Mouse (Mus musculus) liver, embryonic 15.5 days (tissue): Measurements from ENCODE around the gene Ucn2. TPM values are rescaled to one million over a fixed set of nuclear protein-coding genes. Genes with fewer than 3 reads are reported as not detected.
A peak's percentile ranks its signal among the peaks of the same experiment; 100 is the strongest.

Experiments used
- ATAC-seq: fragments of 200-750 bp; cut with Nextera tagmentation; 2 replicates; pipeline ENCODE4 v1.8.0; 2017; ENCODE audit warnings: moderate number of reproducible peaks, mild to moderate bottlenecking, moderate library complexity; ENCODE audit not compliant: insufficient read depth
- H3K27ac ChIP-seq: fragments of 300-500 bp; sonication (generic); replicated peaks from 2 replicates; pipeline ENCODE4 v1.5.1; 2015; ENCODE audit warnings: mild to moderate bottlenecking, inconsistent platforms
- H3K27me3 ChIP-seq: fragments of 300-500 bp; sonication (generic); 2 replicates; pipeline ENCODE4 v1.6.1; 2015; ENCODE audit warnings: mild to moderate bottlenecking, inconsistent platforms
- H3K36me3 ChIP-seq: fragments of 300-500 bp; sonication (generic); replicated peaks from 2 replicates; pipeline ENCODE4 v1.6.1; 2015; ENCODE audit warnings: moderate library complexity, mild to moderate bottlenecking, inconsistent platforms
- H3K4me1 ChIP-seq: fragments of 300-500 bp; sonication (generic); replicated peaks from 2 replicates; pipeline ENCODE4 v1.6.1; 2015; ENCODE audit warnings: inconsistent platforms
- H3K4me2 ChIP-seq: fragments of 300-500 bp; sonication (generic); 2 replicates; pipeline ENCODE4 v1.6.1; 2015; ENCODE audit warnings: moderate library complexity, mild to moderate bottlenecking, inconsistent platforms
- H3K4me3 ChIP-seq: fragments of 300-500 bp; sonication (generic); replicated peaks from 2 replicates; pipeline ENCODE4 v1.5.1; 2015; ENCODE audit warnings: mild to moderate bottlenecking, inconsistent platforms
- H3K9ac ChIP-seq: fragments of 300-500 bp; sonication (generic); 2 replicates; pipeline ENCODE4 v1.6.1; 2015; ENCODE audit warnings: moderate library complexity, mild to moderate bottlenecking, inconsistent platforms
- H3K9me3 ChIP-seq: fragments of 300-500 bp; sonication (generic); replicated peaks from 2 replicates; pipeline ENCODE4 v1.6.1; 2016; ENCODE audit warnings: inconsistent platforms
- WGBS: fragments of 180-500 bp; shearing (Covaris S2); methylation state at CpG from one replicate; pipeline ENCODE4 v1.1.7; 2015; ENCODE audit warnings: mixed read lengths; ENCODE audit not compliant: insufficient replicate concordance; 5-methylcytosine and 5-hydroxymethylcytosine counted together
- polyA plus RNA-seq: library from polyadenylated mRNA; unstranded; fragments of >200 nt; fragmentation: Nextera tagmentation; extraction: Ambion mirVana; gene quantifications from 2 replicates; pipeline ENCODE4 v1.2.1, GENCODE M21; 2015

Ucn2 gene
- polyA plus RNA-seq, 1 experiment from 2014 or later = 0.07 TPM

DNA sequence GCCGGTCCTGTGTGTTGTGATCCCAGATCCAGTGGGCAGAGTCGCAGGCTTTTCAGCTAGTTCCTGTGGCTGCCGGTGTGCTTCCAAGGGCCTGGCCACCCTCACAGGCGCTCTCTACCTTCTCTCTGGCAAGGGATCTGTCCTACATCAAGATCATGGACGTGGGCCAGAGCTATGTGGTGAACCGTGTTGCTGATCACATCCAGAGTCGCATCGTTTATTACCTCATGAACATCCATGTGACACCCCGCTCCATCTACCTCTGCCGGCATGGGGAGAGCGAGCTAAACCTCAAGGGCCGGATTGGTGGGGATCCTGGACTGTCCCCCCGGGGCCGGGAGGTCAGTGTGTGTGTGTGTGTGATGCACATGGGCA is 24.5 kb downstream of the Ucn2 start:
- no peak for ATAC-seq
- 72% methylated on average over 14 of the region's 14 CpGs for WGBS

DNA sequence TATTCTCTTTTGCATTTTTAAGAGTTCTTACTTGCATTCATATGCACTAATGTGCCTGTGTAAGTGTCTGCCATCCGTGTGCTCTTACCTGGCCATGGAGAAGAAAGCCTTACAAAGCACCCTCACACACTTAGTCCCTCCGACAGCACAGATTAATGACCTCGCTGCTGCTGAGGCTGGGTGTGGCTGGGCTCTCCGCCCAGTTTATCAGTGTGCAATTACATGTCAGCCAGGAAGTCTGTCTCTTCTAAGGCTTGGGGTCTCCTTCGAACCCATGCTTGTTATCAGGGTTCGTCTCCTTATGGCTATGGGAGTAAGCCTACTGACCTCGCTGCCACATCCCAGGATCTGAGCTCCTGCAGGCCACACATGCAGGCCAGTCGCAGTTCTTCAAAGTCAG is 29.6 kb downstream of the Ucn2 start:
- H3K9ac ChIP-seq = no peak overlapping the region
- H3K4me3 ChIP-seq = no peak overlapping the region
- no peak overlapping the region; the same call in 1 of the 2 replicates for H3K27ac ChIP-seq
- 22% methylated on average over 8 of the region's 8 CpGs for WGBS
- H3K4me2 ChIP-seq = peak overlapping the region; percentile 38
- peaks cover 33% of the 10 kb centered on the region for H3K4me1 ChIP-seq
- ATAC-seq = peak; percentile 33; the same call in 1 of the 2 replicates
- H3K9me3 ChIP-seq = no peaks in the 10 kb centered on the region
- no peaks in the 10 kb centered on the region for H3K36me3 ChIP-seq
- H3K27me3 ChIP-seq = no peaks in the 10 kb centered on the region

More for the DNA sequence above, 24.5 kb downstream of the Ucn2 start:
- no peak overlapping the region for H3K4me2 ChIP-seq
- H3K9me3 ChIP-seq = no peaks in the 10 kb centered on the region
- H3K27me3 ChIP-seq = no peaks in the 10 kb centered on the region
- H3K27ac ChIP-seq = no peak overlapping the region
- H3K9ac ChIP-seq = no peak overlapping the region
- peaks cover 15% of the 10 kb centered on the region for H3K4me1 ChIP-seq
- H3K4me3 ChIP-seq = no peak overlapping the region
- no peaks in the 10 kb centered on the region for H3K36me3 ChIP-seq

DNA sequence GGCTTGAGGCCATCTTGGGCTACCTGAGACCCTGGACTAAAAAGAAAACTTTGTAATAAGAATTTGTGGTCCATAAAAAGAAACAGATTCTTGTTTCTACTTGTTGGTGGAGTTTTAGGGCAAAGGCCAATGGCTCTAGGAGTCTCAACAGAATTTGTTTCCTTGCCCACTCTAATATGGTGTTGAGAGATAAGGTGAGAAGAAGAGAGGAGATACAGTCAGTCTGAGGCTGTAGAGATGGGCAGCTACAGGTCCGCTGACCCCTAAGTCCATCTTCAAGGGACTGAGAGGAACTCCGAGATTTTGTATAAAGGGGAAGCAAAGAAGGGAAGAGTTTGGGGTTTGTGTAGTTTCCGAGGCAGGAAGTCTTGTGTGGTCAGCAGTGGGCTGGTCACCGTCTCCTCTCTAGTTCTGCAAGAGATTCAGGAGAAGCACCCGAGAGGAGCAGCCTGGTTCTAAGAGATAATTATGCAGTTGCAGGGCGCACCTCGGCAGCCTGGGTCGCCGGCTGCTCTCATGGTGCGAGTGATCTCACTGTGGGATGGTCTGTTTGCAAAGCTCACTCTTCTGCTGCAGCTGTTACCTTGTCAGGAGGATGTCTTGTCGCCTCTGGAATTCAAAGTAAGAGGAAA is 31.3 kb downstream of the Ucn2 start:
- Histone ChIP-seq H3K9ac (no peak overlapping the region), H3K27me3 (no peaks in the 10 kb centered on the region), H3K4me1 (peaks cover 33% of the 10 kb centered on the region), H3K9me3 (no peaks in the 10 kb centered on the region), H3K27ac (peak overlapping the region; percentile 63), H3K36me3 (no peaks in the 10 kb centered on the region), H3K4me2 (peak overlapping the region; percentile 51), H3K4me3 (peak overlapping the region; percentile 16)
- peak; percentile 90 for ATAC-seq
- 6% methylated on average over 11 of the region's 11 CpGs for WGBS

DNA sequence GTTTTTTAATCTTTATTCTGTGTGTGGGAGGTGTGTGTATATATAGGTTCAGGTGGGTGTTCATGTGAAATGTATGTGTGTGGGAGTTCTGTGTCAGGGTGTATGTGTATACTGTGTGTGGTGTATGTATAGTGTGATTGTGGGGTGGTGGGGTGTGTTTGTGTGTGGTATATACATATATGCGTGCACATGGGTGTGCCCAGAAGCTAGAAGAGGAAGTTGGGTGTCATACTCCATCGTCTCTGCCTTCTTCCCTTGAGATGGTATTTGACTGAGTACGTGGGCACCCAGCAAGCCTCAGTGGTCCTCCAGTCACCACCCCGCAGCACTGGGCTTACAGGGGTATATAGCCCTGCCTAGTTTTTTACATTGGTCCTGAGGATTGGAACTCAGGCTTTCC is 35.6 kb downstream of the Ucn2 start:
- no peak for ATAC-seq
- H3K4me3 ChIP-seq = no peak overlapping the region
- no peaks in the 10 kb centered on the region for H3K9me3 ChIP-seq
- 36% methylated on average over 4 of the region's 4 CpGs for WGBS
- H3K4me1 ChIP-seq = peaks cover 17% of the 10 kb centered on the region
- no peak overlapping the region for H3K27ac ChIP-seq
- no peaks in the 10 kb centered on the region for H3K27me3 ChIP-seq
- no peak overlapping the region for H3K9ac ChIP-seq
- no peak overlapping the region for H3K4me2 ChIP-seq
- H3K36me3 ChIP-seq = no peaks in the 10 kb centered on the region

DNA sequence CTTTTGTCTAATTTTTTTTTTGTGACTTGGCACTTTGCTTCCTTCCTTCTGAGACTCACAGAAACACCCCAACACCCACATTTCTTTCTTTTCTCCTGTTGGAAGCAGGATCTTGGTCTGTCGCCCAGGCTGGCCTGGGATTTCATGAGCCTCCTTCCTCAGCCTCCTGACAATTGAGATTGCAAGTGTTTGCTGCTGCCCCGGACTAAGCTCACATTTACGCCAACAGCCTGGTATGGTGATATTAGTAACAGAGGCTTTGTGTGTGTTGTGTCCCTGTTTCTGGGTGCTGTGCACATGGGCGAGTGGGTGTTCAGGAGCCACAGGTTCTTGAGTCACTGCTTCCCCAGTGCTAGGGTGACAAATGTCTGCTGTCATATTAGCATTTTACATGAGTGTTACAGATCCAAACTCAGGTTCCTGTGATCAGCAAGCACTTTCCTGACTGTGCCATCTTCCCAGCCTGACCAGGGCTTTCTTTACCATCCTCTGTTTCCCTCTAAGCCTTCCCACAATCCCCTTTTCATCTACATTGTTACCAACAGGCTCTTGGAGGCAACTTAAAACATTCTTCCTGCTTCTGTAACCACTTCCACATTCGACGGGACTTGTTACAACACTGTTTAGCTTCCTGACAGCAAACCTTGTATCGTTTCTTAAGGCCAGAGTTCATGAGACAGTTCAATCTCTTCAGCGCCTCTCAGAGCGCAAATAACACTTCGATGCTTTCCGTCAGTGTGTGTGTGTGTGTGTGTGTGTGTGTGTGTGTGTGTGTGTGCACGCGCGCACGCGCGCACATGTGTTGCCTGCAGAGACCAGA is 37.3 kb downstream of the Ucn2 start:
- H3K4me3 ChIP-seq = no peak overlapping the region
- ATAC-seq = no peak
- no peaks in the 10 kb centered on the region for H3K9me3 ChIP-seq
- no peaks in the 10 kb centered on the region for H3K27me3 ChIP-seq
- no peaks in the 10 kb centered on the region for H3K36me3 ChIP-seq
- 0 out of 2 replicates have a peak overlapping the region, but pooled peaks have one; percentile 3 for H3K27ac ChIP-seq
- no peak overlapping the region for H3K9ac ChIP-seq
- 57% methylated on average over 17 of the region's 17 CpGs for WGBS
- H3K4me2 ChIP-seq = no peak overlapping the region
- H3K4me1 ChIP-seq = peaks cover under 1% of the 10 kb centered on the region; the same call in 1 of the 2 replicates

DNA sequence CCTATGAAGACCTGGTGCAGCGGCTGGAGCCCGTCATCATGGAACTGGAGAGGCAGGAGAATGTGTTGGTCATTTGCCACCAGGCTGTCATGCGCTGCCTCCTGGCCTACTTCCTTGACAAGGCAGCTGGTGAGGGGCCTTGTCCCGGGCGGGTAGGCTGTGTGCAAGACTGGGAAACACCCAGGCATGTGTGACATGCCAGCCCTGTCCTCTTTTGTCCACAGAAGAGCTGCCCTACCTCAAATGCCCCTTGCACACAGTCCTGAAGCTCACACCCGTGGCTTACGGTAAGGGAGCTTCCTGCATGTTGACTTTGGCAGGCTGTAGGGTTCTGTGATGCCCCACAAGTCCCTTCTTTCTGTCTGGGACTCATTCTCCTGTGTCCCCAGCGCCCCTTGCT is 41.7 kb downstream of the Ucn2 start:
- ATAC-seq = no peak
- no peak overlapping the region for H3K4me3 ChIP-seq
- no peak overlapping the region for H3K9ac ChIP-seq
- no peak overlapping the region for H3K4me2 ChIP-seq
- peaks cover 4% of the 10 kb centered on the region for H3K4me1 ChIP-seq
- H3K27me3 ChIP-seq = no peaks in the 10 kb centered on the region
- no peaks in the 10 kb centered on the region for H3K9me3 ChIP-seq
- no peak overlapping the region for H3K27ac ChIP-seq
- 60% methylated on average over 8 of the region's 8 CpGs for WGBS
- H3K36me3 ChIP-seq = no peaks in the 10 kb centered on the region

DNA sequence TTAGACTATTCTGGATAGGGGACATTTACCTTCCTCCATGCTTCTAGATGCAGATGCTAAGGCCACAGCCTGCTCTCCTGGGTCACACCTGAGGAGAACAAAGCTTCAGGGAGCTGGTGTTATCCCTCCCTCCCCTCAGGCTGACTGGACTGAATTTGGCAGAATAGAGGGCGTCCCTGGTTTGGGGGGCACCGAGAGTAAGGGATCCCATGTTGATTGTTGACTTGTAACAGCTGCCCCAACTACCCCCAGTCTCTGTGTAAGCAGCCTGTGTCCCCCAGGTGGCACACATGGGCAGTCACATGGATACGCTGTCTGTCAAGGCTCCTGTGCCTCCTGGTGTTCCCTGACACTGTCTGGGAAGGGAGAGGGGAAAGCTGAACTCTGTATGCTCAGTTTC is 42.6 kb downstream of the Ucn2 start:
- ATAC-seq = no peak
- Histone ChIP-seq H3K9ac (no peak overlapping the region), H3K27me3 (no peaks in the 10 kb centered on the region), H3K4me1 (peaks cover 11% of the 10 kb centered on the region), H3K4me3 (no peak overlapping the region), H3K36me3 (no peaks in the 10 kb centered on the region), H3K9me3 (no peaks in the 10 kb centered on the region), H3K27ac (no peak overlapping the region), H3K4me2 (no peak overlapping the region)
- 66% methylated on average over 3 of the region's 3 CpGs for WGBS

DNA sequence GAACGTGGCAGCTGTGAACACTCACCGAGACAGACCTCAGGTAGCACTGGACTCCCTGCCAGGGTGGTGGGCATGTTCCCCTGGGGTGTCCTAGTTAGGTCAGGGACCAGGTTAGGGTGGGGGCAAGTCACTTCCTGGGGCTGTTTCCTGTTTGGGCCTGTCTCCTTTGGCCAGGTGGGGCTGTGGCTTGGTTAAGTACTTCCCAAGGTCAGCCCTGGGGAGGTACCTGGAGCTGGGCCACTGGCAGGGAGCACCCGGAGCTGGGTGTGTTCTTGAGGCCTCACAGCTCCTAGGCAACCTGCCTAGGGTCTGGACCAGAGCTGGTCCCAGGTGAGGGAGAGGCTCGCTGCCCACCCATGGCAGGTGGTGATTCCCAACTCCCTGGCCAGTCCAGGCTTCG is 43.1 kb downstream of the Ucn2 start:
- Histone ChIP-seq H3K4me2 (no peak overlapping the region), H3K9me3 (no peaks in the 10 kb centered on the region), H3K27me3 (no peaks in the 10 kb centered on the region), H3K4me3 (no peak overlapping the region), H3K4me1 (peaks cover 11% of the 10 kb centered on the region), H3K36me3 (no peaks in the 10 kb centered on the region), H3K27ac (no peak overlapping the region), H3K9ac (no peak overlapping the region)
- 54% methylated on average over 5 of the region's 5 CpGs for WGBS
- no peak for ATAC-seq

DNA sequence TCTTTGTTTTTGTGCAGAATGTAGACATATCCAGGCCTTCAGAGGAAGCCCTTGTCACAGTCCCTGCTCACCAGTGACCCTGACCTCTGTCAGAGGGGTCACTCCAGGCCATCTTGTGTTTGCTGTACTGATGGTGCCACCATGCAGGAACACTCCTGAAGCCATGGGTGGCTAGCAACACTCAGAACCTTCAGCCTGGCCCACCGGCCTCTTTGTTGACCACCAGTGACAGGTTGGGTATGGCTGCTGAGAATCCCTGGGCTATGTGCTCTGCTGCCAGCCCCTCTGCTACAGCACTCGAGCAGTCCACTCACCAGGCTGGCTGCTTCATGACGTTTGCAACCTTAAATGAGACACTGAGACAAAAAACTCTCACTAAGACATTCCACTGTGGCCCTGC is 44.5 kb downstream of the Ucn2 start:
- no peak overlapping the region for H3K9ac ChIP-seq
- ATAC-seq = no peak
- H3K4me1 ChIP-seq = peaks cover 11% of the 10 kb centered on the region
- no peaks in the 10 kb centered on the region for H3K36me3 ChIP-seq
- no peak overlapping the region for H3K4me3 ChIP-seq
- H3K4me2 ChIP-seq = no peak overlapping the region
- H3K9me3 ChIP-seq = no peaks in the 10 kb centered on the region
- WGBS = 50% methylated on average over 3 of the region's 3 CpGs
- H3K27ac ChIP-seq = no peak overlapping the region
- no peaks in the 10 kb centered on the region for H3K27me3 ChIP-seq

DNA sequence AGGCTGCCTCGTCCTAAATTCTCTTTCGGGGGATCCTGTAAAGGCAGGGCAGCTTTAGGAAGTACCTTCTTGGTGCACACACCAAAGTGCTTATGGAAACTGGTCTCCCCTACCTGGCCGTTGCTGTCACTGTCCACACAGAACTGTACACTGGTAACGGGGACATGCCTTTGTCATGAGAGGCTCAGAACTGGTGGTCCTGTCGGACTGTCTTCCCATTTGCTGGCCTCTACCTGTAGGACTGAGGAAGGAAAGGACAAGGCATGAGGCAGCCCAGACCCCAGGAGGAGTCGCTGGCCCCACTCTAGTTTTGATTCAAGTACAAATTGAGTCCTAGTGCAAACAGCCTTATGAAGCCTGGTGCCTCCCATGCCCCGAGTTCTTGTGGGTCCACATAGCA is 45.2 kb downstream of the Ucn2 start:
- H3K9ac ChIP-seq = no peak overlapping the region
- no peak for ATAC-seq
- peaks cover 11% of the 10 kb centered on the region for H3K4me1 ChIP-seq
- no peaks in the 10 kb centered on the region for H3K27me3 ChIP-seq
- H3K4me2 ChIP-seq = no peak overlapping the region
- no peaks in the 10 kb centered on the region for H3K36me3 ChIP-seq
- no peak overlapping the region for H3K27ac ChIP-seq
- 73% methylated on average over 7 of the region's 7 CpGs for WGBS
- H3K9me3 ChIP-seq = no peaks in the 10 kb centered on the region
- H3K4me3 ChIP-seq = no peak overlapping the region

DNA sequence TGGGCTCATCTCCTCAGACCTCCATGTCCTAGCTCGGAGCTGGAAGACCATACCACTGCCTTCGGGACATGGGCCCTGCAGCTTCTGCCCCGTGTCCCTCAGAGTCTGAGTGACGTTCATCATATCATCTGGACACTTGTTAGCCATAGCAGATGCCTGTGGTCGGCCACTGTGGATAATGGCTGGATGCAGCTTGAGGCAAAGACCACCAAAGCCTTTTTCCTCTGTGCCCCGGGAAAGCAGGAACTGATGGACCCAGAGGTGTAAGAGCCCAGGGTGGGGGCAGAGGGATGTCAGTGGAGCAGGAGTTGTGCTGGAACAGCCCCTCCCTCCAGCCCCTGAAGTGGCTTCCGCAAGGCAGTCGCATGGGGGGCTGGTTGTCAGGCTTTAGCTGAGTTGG is 45.9 kb downstream of the Ucn2 start:
- H3K4me3 ChIP-seq = no peak overlapping the region
- H3K4me1 ChIP-seq = peaks cover 11% of the 10 kb centered on the region
- H3K27ac ChIP-seq = no peak overlapping the region
- no peak overlapping the region for H3K9ac ChIP-seq
- no peaks in the 10 kb centered on the region for H3K36me3 ChIP-seq
- H3K27me3 ChIP-seq = no peaks in the 10 kb centered on the region
- WGBS = 64% methylated on average over 8 of the region's 8 CpGs
- no peak for ATAC-seq
- H3K9me3 ChIP-seq = no peaks in the 10 kb centered on the region
- no peak overlapping the region for H3K4me2 ChIP-seq
